Mouse (Mus musculus) hindbrain, embryonic 16.5 days (tissue): ENCODE data around the gene Tfam. TPM values are rescaled to one million over a fixed set of nuclear protein-coding genes. Genes with fewer than 3 reads are reported as not detected.

ENCODE experiments used
- ATAC-seq: fragments of 200-750 bp; cut with Nextera tagmentation; 2 replicates; pipeline ENCODE4 v1.8.0; 2017; ENCODE audit warnings: moderate TSS enrichment, moderate library complexity
- H3K27ac ChIP-seq: fragments of 300-500 bp; sonication (generic); 2 replicates; pipeline ENCODE4 v1.5.1; 2014; ENCODE audit warnings: low read depth, mild to moderate bottlenecking, control low read depth, low read length, moderate library complexity
- H3K27me3 ChIP-seq: fragments of 300-500 bp; sonication (generic); replicated peaks from 2 replicates; pipeline ENCODE4 v1.6.1; 2014; ENCODE audit warnings: low read length; ENCODE audit not compliant: control insufficient read depth, insufficient read depth
- H3K36me3 ChIP-seq: fragments of 300-500 bp; sonication (generic); 2 replicates; pipeline ENCODE4 v1.6.1; 2014; ENCODE audit warnings: mild to moderate bottlenecking, low read length, moderate library complexity, mixed read lengths; ENCODE audit not compliant: control insufficient read depth, insufficient read depth
- H3K4me1 ChIP-seq: fragments of 300-500 bp; sonication (generic); 2 replicates; pipeline ENCODE4 v1.6.1; 2014; ENCODE audit warnings: low read depth, low read length; ENCODE audit not compliant: control insufficient read depth, insufficient read depth
- H3K4me2 ChIP-seq: fragments of 300-500 bp; sonication (generic); 2 replicates; pipeline ENCODE4 v1.6.1; 2014; ENCODE audit warnings: mild to moderate bottlenecking, low read length, control low read depth, moderate library complexity
- H3K4me3 ChIP-seq: fragments of 300-500 bp; sonication (generic); 2 replicates; pipeline ENCODE4 v1.5.1; 2014; ENCODE audit warnings: mild to moderate bottlenecking, low read length, control low read depth, moderate library complexity
- H3K9ac ChIP-seq: fragments of 300-500 bp; sonication (generic); 2 replicates; pipeline ENCODE4 v1.6.1; 2014; ENCODE audit warnings: low read depth, mild to moderate bottlenecking, control low read depth, low read length, moderate library complexity
- H3K9me3 ChIP-seq: fragments of 300-500 bp; sonication (generic); 2 replicates; pipeline ENCODE4 v1.6.1; 2014; ENCODE audit warnings: mild to moderate bottlenecking, low read length, moderate library complexity; ENCODE audit not compliant: control insufficient read depth
- WGBS: fragments of 180-500 bp; shearing (Covaris S2); extraction: QIAGEN DNeasy Blood & Tissue Kit; methylation state at CpG from one replicate; pipeline ENCODE4 v1.1.7; 2014; 5-methylcytosine and 5-hydroxymethylcytosine counted together
- polyA plus RNA-seq: library from polyadenylated mRNA; unstranded; fragments of >200 nt; fragmentation: Nextera tagmentation; extraction: Ambion mirVana; gene quantifications from 2 replicates; pipeline ENCODE4 v1.2.1, GENCODE M21; 2015

Tfam gene
- polyA plus RNA-seq, 1 experiment from 2014 or later: 50.6 TPM

- no peak for ATAC-seq
These were observed 54.6 kb downstream of the Tfam start for GRCm38 (mm10) chr10:71183339-71184031.

GRCm38 (mm10) chr10:71181931-71182330 is 56.1 kb downstream of the Tfam start:
- Histone ChIP-seq H3K4me1 (no peaks in the 10 kb centered on the region), H3K4me3 (no peak overlapping the region), H3K4me2 (no peak overlapping the region), H3K9me3 (no peaks in the 10 kb centered on the region), H3K9ac (no peak overlapping the region), H3K27me3 (no peaks in the 10 kb centered on the region), H3K27ac (no peak overlapping the region), H3K36me3 (no peaks in the 10 kb centered on the region)
- ATAC-seq: no peak
- WGBS: 89% methylated on average over 4 of the region's 4 CpGs

More at GRCm38 (mm10) chr10:71183339-71184031, 54.6 kb downstream of the Tfam start:
- Histone ChIP-seq H3K4me2 (no peak overlapping the region), H3K27ac (no peak overlapping the region), H3K4me3 (no peak overlapping the region), H3K36me3 (no peaks in the 10 kb centered on the region), H3K9me3 (no peaks in the 10 kb centered on the region), H3K27me3 (no peaks in the 10 kb centered on the region), H3K4me1 (no peaks in the 10 kb centered on the region), H3K9ac (no peak overlapping the region)
- 56% methylated on average over 7 of the region's 7 CpGs for WGBS

GRCm38 (mm10) chr10:71181091-71181490 is 57.0 kb downstream of the Tfam start:
- H3K27me3 ChIP-seq: no peaks in the 10 kb centered on the region
- no peak overlapping the region for H3K9ac ChIP-seq
- no peaks in the 10 kb centered on the region for H3K36me3 ChIP-seq
- no peaks in the 10 kb centered on the region for H3K9me3 ChIP-seq
- no peak for ATAC-seq
- no peak overlapping the region for H3K4me3 ChIP-seq
- H3K4me2 ChIP-seq: no peak overlapping the region
- H3K27ac ChIP-seq: no peak overlapping the region
- 81% methylated on average over 2 of the region's 2 CpGs for WGBS
- no peaks in the 10 kb centered on the region for H3K4me1 ChIP-seq

GRCm38 (mm10) chr10:71180057-71180456 is 58.0 kb downstream of the Tfam start:
- Histone ChIP-seq H3K9ac (no peak overlapping the region), H3K27ac (no peak overlapping the region), H3K4me2 (no peak overlapping the region), H3K4me3 (no peak overlapping the region), H3K9me3 (no peaks in the 10 kb centered on the region), H3K27me3 (no peaks in the 10 kb centered on the region), H3K4me1 (no peaks in the 10 kb centered on the region), H3K36me3 (no peaks in the 10 kb centered on the region)
- ATAC-seq: no peak
- WGBS: 82% methylated on average over 2 of the region's 2 CpGs

- Histone ChIP-seq H3K36me3 (no peaks in the 10 kb centered on the region), H3K27me3 (no peaks in the 10 kb centered on the region), H3K4me2 (no peak overlapping the region), H3K9ac (no peak overlapping the region), H3K27ac (no peak overlapping the region), H3K4me1 (no peaks in the 10 kb centered on the region), H3K9me3 (no peaks in the 10 kb centered on the region), H3K4me3 (no peak overlapping the region)
- 89% methylated on average over 7 of the region's 7 CpGs for WGBS
- no peak for ATAC-seq
These were observed 60.9 kb downstream of the Tfam start for GRCm38 (mm10) chr10:71177201-71177600.

- H3K4me2 ChIP-seq: no peak overlapping the region
- H3K4me3 ChIP-seq: no peak overlapping the region
- no peaks in the 10 kb centered on the region for H3K4me1 ChIP-seq
- no peaks in the 10 kb centered on the region for H3K27me3 ChIP-seq
- no peak overlapping the region for H3K9ac ChIP-seq
- no peaks in the 10 kb centered on the region for H3K36me3 ChIP-seq
- H3K9me3 ChIP-seq: no peaks in the 10 kb centered on the region
- 77% methylated on average over 8 of the region's 8 CpGs for WGBS
- ATAC-seq: no peak
- no peak overlapping the region for H3K27ac ChIP-seq
These were observed 61.7 kb downstream of the Tfam start for GRCm38 (mm10) chr10:71176341-71176740.

Other genes starting within 250 kb of the Tfam start
- 4.9 and 6.6 TPM in 2 replicates for gene Bicc1, start 78.6 kb downstream of the Tfam start, polyA plus RNA-seq
- 153 and 166 TPM in 2 replicates for gene Ube2d1, start 47.0 kb upstream of the Tfam start, polyA plus RNA-seq
- 308 and 365 TPM in 2 replicates for gene Cisd1, start 106.7 kb upstream of the Tfam start, polyA plus RNA-seq
- gene Ipmk, start 109.5 kb upstream of the Tfam start, polyA plus RNA-seq: 14.1 and 15.9 TPM in 2 replicates